Mouse (Mus musculus) gastrocnemius, adult 18-20 months (tissue): ENCODE results near the gene Gpr19. TPM values are rescaled to one million over a fixed set of nuclear protein-coding genes. Genes with fewer than 3 reads are reported as not detected.

ENCODE experiments used
- DNase-seq: peaks from one replicate; pipeline ENCODE4 v3.0.0; 2021; ENCODE audit warnings: low spot score
- long read RNA-seq, 2 experiments: library from polyadenylated mRNA; stranded (forward); transcript quantifications; one replicate each; pipeline ENCODE4 v2.0.0; 2021
- total RNA-seq, 2 experiments: library from RNA; stranded (reverse); gene quantifications; 2 replicates each; pipeline ENCODE4 v1.2.3; 2021

Gene Gpr19
- 1 to 10 TPM; 4.2 to 5.1 TPM for total RNA-seq
- long read RNA-seq, experiment 1, partial matches to known transcripts = 0 of 7 reads
- long read RNA-seq, experiment 1, other reads (novel, unspliced or antisense) = 7 of 7 reads
- long read RNA-seq, experiment 2, partial matches to known transcripts = 0 of 7 reads
- long read RNA-seq, experiment 2, other reads (novel, unspliced or antisense) = 7 of 7 reads

DNA sequence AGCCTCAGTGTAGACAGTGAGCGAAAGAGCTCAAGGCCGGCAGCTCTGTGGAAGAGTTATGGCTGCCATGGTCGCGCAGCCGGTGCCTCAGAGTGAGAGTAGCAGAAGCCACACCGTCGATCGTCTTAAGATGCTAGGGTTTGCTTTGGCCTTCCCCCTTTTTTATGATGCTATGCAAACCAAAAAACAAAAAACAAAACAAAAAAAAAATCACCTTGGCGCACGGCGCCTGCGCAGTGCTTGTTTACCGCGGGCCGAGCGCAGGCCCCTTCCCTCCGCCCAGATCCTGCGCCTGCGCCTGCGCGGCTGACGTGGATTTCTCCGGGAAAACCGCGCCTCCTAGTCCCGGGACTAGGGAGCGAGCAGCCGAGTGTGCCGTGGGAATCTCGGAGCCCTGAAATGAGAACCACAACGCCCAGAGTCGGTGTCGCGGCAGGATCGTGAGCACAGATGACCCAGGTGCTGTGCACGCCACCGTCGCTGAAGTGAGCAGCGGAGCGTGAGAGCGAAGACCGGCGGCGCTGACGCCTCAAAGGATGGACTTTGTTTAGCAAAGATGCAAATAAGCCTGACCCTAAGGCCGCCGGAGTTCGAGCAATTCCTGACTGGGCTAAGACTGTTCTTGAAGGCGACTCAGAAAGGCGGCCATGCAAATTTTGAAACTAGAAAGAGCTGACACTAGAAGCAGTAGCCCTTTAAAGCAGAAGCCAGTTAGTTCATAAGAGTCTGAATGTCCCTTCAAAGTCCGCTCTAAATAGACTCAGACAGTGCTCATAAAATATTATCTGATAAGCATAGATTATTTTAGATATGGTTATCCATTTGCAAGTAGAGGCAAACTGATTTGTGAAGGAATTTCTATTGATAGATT lies at the start of gene Gpr19:
Gpr19 (minus strand) TSS at position 484 of the 871 bp plus-strand sequence.
- DNase-seq = peak; percentile 92

- peak; percentile 73 for DNase-seq
Measured at GRCm38 (mm10) chr6:134947311-134948087, 49.1 kb upstream of the Gpr19 start.

DNA sequence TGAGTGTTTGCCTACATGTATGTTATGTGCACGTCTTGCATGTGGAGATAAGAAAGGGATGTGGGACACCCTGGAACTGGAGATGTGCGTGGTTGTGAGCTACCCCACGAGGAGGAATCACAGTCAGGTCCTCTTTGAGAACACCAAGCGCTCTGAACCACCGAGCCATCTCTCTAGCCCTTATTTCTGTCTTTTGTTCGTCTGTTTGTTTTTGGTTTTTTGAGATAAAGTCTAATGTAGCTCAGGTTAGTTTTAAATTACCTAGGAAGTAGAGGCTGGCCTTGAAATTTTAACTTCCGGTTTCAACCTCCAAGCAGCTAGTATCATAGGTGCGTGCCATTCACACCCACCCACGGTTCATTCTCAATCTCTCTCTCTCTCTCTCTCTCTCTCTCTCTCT lies 48.5 kb upstream of the Gpr19 start:
- DNase-seq = no peak

GRCm38 (mm10) chr6:134946054-134946453 lies 47.7 kb upstream of the Gpr19 start:
- DNase-seq = no peak

DNA sequence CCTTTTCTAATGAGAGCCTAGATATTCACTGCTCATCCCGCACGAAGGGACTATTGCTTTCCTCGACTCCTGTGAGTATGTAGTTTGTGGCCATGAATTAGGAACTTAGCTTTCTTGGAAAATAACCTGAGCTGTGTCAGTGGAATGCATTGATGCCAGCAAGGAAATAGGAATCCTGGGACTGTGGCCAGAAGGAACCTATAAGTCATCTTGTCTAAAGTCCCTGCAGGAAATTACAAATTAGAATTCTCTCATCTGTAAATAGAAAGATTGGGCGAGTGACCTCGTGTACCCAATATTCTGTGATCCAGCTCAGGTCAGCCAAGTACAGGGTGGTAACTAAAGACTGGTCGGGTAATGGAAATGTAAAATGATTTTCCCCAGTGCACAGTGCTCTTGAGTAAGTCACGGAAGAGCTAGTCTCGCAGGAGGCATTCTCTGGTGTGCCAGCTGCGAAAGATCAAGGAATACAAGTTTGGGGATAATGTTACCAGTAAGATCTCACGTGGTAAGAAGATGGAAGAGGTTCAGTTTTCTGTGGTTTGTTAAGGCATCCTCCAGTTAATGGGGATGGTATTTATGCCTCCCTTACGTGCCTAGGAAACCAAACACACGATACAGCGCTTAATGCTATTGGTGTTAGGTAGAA lies 45.5 kb upstream of the Gpr19 start:
- DNase-seq = no peak

GRCm38 (mm10) chr6:134939781-134940180 lies 41.4 kb upstream of the Gpr19 start:
- no peak for DNase-seq

GRCm38 (mm10) chr6:134934305-134934704 lies 35.9 kb upstream of the Gpr19 start:
- DNase-seq = no peak

GRCm38 (mm10) chr6:134933207-134933558 lies 34.8 kb upstream of the Gpr19 start:
- DNase-seq = no peak

- DNase-seq = no peak
Measured at GRCm38 (mm10) chr6:134932486-134933206, 34.3 kb upstream of the Gpr19 start.

DNA sequence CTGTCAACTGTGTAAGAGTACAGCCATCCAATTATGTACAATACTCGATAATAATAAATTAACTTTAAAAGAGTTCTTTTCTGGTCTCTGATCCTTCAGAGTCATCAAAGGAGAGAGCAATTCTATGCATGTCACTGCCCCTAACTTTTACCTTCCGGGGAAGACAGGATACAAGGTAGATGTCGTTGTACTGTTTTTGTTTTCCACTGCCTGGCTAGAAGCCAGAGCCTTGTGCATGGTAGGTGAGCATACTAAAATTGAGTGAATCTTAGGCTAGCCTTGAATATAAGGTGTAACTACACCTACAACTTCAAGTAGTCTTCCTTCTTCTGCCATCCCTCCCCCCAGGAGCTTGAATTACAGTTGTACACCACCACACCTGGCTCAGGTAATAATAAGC lies 32.8 kb upstream of the Gpr19 start:
- no peak for DNase-seq

DNA sequence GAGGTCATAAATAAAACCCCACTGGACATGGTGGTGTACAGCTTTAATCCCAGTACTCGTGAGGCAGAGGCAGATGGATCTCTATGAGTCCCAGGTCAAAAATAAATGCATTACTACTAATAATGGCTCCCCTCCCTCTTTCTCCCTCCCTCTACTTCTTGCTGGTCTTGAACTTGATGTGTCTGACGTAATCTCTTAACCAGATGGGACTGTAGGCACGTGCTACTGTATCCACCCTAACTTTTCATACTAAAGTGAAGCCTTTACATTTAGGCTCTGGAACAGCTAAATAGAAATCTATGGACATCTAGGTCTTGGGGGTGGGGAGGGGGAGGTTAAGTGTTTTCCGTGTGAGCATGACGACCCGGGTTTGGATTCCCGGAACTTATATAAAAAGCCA lies 32.0 kb upstream of the Gpr19 start:
- no peak for DNase-seq

GRCm38 (mm10) chr6:134929926-134930325 lies 31.5 kb upstream of the Gpr19 start:
- no peak for DNase-seq

GRCm38 (mm10) chr6:134928889-134929310 lies 30.5 kb upstream of the Gpr19 start:
- no peak for DNase-seq

DNA sequence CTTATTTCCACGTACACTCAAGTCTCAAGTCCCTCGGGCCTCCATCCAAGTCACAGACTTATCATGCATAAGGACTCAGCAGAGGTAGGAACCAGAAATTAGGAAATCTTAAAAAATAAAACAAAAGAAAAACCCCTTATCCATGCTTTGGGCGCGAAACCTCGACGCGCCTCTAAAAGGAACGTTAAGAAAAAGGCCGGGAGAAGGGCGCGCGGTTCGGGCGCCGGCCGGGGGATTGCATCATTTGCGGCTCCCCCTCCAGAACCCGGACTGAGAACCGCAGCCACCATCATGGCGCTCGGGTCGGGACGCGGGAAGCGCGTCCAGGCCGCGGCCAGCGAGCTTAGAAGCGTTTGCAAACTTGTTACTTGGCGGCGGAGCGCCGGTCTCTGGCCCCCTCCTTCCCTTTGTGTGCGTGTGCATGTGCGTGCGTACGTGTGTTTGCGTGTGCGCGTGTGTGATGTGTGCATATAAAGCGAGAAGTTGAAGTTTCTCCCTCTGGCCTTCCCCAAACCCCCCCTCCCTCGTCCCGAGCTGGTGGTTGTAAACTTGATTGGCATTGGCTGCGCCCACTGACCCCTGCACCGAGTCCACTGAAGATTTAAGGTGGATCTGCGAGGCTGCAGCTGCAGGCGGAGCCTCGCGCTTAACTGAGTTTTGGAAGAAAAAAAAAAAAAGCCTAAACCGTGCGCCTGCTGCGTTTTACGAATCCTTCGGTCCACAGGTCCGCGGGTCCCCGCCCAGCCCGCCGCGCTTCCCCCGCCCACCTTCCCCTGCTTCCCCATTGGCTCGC lies 29.9 kb upstream of the Gpr19 start:
- DNase-seq = peak; percentile 73

- DNase-seq = no peak
Measured at GRCm38 (mm10) chr6:134927595-134928095, 29.3 kb upstream of the Gpr19 start.

GRCm38 (mm10) chr6:134926803-134927594 lies 28.6 kb upstream of the Gpr19 start:
- DNase-seq = peak; percentile 43

DNA sequence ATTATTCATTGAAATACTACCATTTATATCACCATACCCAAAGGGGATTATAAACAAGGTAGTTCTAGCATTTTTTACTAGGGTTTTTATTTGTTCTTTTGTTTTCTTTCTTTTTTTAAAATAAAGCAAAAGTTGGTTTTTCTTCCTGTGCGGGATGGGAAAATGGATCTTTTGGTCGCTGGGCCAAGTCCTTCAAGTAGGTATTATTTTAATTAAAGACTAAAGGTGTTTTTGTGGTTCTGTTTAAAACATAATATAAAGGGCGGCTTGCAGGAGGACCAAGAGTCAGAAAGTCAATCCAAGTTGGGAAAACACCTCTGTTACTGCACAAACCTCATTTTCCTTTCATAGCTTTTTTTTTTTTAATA lies 27.9 kb upstream of the Gpr19 start:
- no peak for DNase-seq

DNA sequence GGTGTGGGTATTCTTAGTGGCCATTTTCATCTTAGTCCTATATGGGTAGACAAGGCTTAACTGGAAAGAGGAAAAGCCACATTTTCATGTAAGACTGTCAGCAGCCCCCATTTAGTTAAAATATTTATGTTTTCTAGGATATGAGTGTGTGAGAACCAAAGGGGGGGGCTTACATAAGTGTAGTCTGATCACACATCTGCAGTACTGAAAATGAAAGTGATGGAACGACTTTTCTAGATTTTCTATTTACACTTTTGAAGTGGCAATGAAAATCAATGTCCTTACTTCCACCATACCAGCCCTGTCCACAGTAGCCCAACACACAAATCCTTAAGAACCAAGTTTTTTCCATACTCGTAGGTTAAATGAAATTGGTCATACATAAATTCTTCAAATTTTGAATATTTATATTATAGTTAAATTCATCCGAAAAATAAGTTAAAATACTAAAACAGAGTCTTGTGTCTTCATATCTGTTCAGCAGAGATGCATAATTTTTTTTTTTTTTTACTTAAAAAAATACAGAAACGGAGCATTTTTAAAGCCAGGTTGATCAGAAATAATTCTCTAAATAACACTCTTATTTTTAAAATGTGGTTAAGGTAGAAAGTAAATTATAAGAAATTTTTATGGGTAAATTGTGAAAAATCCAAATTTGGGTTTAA lies 27.4 kb upstream of the Gpr19 start:
- no peak for DNase-seq

GRCm38 (mm10) chr6:134924262-134924661 lies 25.9 kb upstream of the Gpr19 start:
- DNase-seq = no peak
